ENCODE assay signal across 14 mouse cellular contexts in the genomic region with DNA sequence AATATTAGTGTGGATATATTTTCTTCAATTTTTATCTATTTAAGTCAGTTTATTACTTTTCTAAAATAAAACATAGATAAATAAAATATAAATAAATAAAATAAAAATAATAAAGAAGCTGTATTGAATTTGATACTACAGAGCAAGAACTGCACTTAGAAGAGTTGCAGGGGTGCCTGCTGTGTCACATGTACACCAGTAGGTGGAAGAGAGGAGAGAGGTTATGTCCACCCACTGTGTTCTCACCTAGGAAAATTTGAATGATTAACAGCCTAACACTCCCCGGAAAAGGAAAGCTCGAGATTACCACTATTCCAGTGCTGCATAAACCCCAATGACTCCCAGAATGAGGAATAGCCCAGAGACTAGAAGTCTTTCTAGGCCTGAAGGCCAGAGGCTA. TPM values are rescaled to one million over a fixed set of nuclear protein-coding genes. Genes with fewer than 3 reads are reported as not detected.
A peak's percentile ranks its signal among the peaks of the same experiment; 100 is the strongest.
ATAC-seq lines count a peak whose summit lies in the region.
"Had no signal": no experiment of that assay in that cellular context is flagged by ENCODE, and none has a peak within 500 bp of the region (broad histone marks: within the 10 kb centered on the region; RNA-seq: fewer than 3 reads in every experiment).

No protein-coding gene starts in this region.

- ATAC-seq in common myeloid progenitor, adult 5-6 weeks (replicated peaks; ENCODE audit: low read depth, poor library complexity, severe bottlenecking) = 0 out of 2 replicates have a peak, but pooled peaks have one; percentile 42
- ATAC-seq in megakaryocyte progenitor cell, adult 5-6 weeks (replicated peaks; ENCODE audit: poor library complexity) = peak; percentile 57
- peak; percentile 77; the same call in 1 of the 2 replicates for ATAC-seq in megakaryocyte-erythroid progenitor cell, adult 5-6 weeks (replicated peaks; ENCODE audit: low FRiP score, low TSS enrichment, poor library complexity, severe bottlenecking)

RNA-seq across cellular contexts. Expression of gene Vmn2r22, which starts 26.7 kb away (rescaled TPM):
- total RNA-seq in common myeloid progenitor, adult 5-6 weeks (2017) = not detected in 2 replicates
- total RNA-seq in megakaryocyte progenitor cell, adult 5-6 weeks (2015) = not detected in 2 replicates
- total RNA-seq in megakaryocyte progenitor cell, adult 5-6 weeks (2017) = not detected in 2 replicates
- not detected in 2 replicates for total RNA-seq in megakaryocyte-erythroid progenitor cell, adult 5-6 weeks (2014; fragmentation: Nextera tagmentation)
- not detected in 2 replicates for total RNA-seq in megakaryocyte-erythroid progenitor cell, adult 5-6 weeks (2017)
- total RNA-seq: adrenal gland, adult 18-20 months; adrenal gland, adult 2 months; adrenal gland, adult 8-10 months; adrenal gland, postnatal 10 days; adrenal gland, postnatal 14 days; adrenal gland, postnatal 25 days; adrenal gland, postnatal 36 days; adrenal gland, postnatal 4 days; CH12.LX; ES-E14; MEL had no signal
